Mouse (Mus musculus) stomach, embryonic 16.5 days (tissue): Measurements from ENCODE around the gene Lysmd1. TPM values are rescaled to one million over a fixed set of nuclear protein-coding genes. Genes with fewer than 3 reads are reported as not detected.
A peak's percentile ranks its signal among the peaks of the same experiment; 100 is the strongest.

Experiments used
- ATAC-seq: fragments of 200-750 bp; cut with Nextera tagmentation; 2 replicates; pipeline ENCODE4 v1.8.0; 2017; ENCODE audit warnings: moderate number of reproducible peaks, moderate TSS enrichment; ENCODE audit not compliant: insufficient read depth, low FRiP score
- H3K27ac ChIP-seq: fragments of 300-500 bp; sonication (generic); 2 replicates; pipeline ENCODE4 v1.5.1; 2014; ENCODE audit warnings: low read length
- H3K27me3 ChIP-seq: fragments of 300-500 bp; sonication (generic); 2 replicates; pipeline ENCODE4 v1.6.1; 2014; ENCODE audit warnings: low read length, control low read depth, mixed read lengths; ENCODE audit not compliant: control insufficient read depth, insufficient read depth
- H3K36me3 ChIP-seq: fragments of 300-500 bp; sonication (generic); 2 replicates; pipeline ENCODE4 v1.6.1; 2014; ENCODE audit warnings: low read length; ENCODE audit not compliant: control insufficient read depth, insufficient read depth
- H3K4me1 ChIP-seq: fragments of 300-500 bp; sonication (generic); 2 replicates; pipeline ENCODE4 v1.6.1; 2014; ENCODE audit warnings: low read length, control low read depth, mixed read lengths; ENCODE audit not compliant: control insufficient read depth, insufficient read depth
- H3K4me2 ChIP-seq: fragments of 300-500 bp; sonication (generic); 2 replicates; pipeline ENCODE4 v1.6.1; 2014; ENCODE audit warnings: low read depth, low read length, mixed read lengths
- H3K4me3 ChIP-seq: fragments of 300-500 bp; sonication (generic); replicated peaks from 2 replicates; pipeline ENCODE4 v1.5.1; 2014; ENCODE audit warnings: mild to moderate bottlenecking, low read length
- H3K9ac ChIP-seq: fragments of 300-500 bp; sonication (generic); 2 replicates; pipeline ENCODE4 v1.6.1; 2014; ENCODE audit warnings: low read length
- H3K9me3 ChIP-seq: fragments of 300-500 bp; sonication (generic); replicated peaks from 2 replicates; pipeline ENCODE4 v1.6.1; 2016; ENCODE audit warnings: low read length, control low read depth; ENCODE audit not compliant: control insufficient read depth
- WGBS: fragments of 180-500 bp; shearing (Covaris S2); extraction: QIAGEN DNeasy Blood & Tissue Kit; methylation state at CpG from one replicate; pipeline ENCODE4 v1.1.7; 2014; 5-methylcytosine and 5-hydroxymethylcytosine counted together
- polyA plus RNA-seq: library from polyadenylated mRNA; unstranded; fragments of >200 nt; fragmentation: Nextera tagmentation; extraction: Ambion mirVana; gene quantifications from 2 replicates; pipeline ENCODE4 v1.2.1, GENCODE M21; 2015

Gene Lysmd1
- polyA plus RNA-seq, 1 experiment from 2014 or later, result 13.7 TPM

- Histone ChIP-seq H3K27ac (peak within 1 kb of the TSS; percentile 33; the same call in 1 of the 2 replicates), H3K4me1 (no peaks in the 10 kb centered on the region)
- ATAC-seq, result no peak; the same call in 1 of the 2 replicates
Observed at GRCm38 (mm10) chr3:95141952-95142616, 8.2 kb downstream of the Lysmd1 start, which contains the start of gene Tnfaip8l2. TSS of gene Tnfaip8l2 (minus strand) at chr3:95142360.

GRCm38 (mm10) chr3:95142617-95143011 lies 8.7 kb downstream of the Lysmd1 start:
- H3K4me3 ChIP-seq, result no peak overlapping the region
- no peaks in the 10 kb centered on the region for H3K9me3 ChIP-seq
- 7% methylated on average over 5 of the region's 5 CpGs for WGBS
- H3K36me3 ChIP-seq, result 0 out of 2 replicates have a peak, but pooled peaks cover 6% of the 10 kb centered on the region
- H3K9ac ChIP-seq, result no peak overlapping the region
- H3K27me3 ChIP-seq, result no peaks in the 10 kb centered on the region
- H3K4me2 ChIP-seq, result no peak overlapping the region
- ATAC-seq, result peak; percentile 79; the same call in 1 of the 2 replicates
- H3K27ac ChIP-seq, result no peak overlapping the region
- no peaks in the 10 kb centered on the region for H3K4me1 ChIP-seq

More at GRCm38 (mm10) chr3:95141952-95142616, 8.2 kb downstream of the Lysmd1 start, which contains the start of gene Tnfaip8l2:
- no peak within 1 kb of the TSS for H3K4me2 ChIP-seq
- H3K4me3 ChIP-seq, result peak within 1 kb of the TSS; percentile 19
- 0 out of 2 replicates have a peak, but pooled peaks cover 6% of the 10 kb centered on the region for H3K36me3 ChIP-seq
- H3K9ac ChIP-seq, result no peak within 1 kb of the TSS
- WGBS, result 77% methylated on average over 10 of the region's 10 CpGs
- H3K9me3 ChIP-seq, result no peaks in the 10 kb centered on the region
- no peaks in the 10 kb centered on the region for H3K27me3 ChIP-seq

- H3K4me2 ChIP-seq, result no peak overlapping the region
- H3K4me1 ChIP-seq, result no peaks in the 10 kb centered on the region
- H3K36me3 ChIP-seq, result no peaks in the 10 kb centered on the region
- H3K27ac ChIP-seq, result no peak overlapping the region
- no peaks in the 10 kb centered on the region for H3K9me3 ChIP-seq
- no peaks in the 10 kb centered on the region for H3K27me3 ChIP-seq
- no peak overlapping the region for H3K9ac ChIP-seq
- no peak for ATAC-seq
- no peak overlapping the region for H3K4me3 ChIP-seq
- 54% methylated on average over 3 of the region's 3 CpGs for WGBS
Observed at GRCm38 (mm10) chr3:95147924-95148323, 14.0 kb downstream of the Lysmd1 start.

GRCm38 (mm10) chr3:95153874-95154273 lies 20.0 kb downstream of the Lysmd1 start:
- Histone ChIP-seq H3K4me2 (no peak overlapping the region), H3K36me3 (no peaks in the 10 kb centered on the region), H3K4me3 (no peak overlapping the region), H3K9ac (no peak overlapping the region), H3K27me3 (no peaks in the 10 kb centered on the region), H3K27ac (no peak overlapping the region), H3K4me1 (no peaks in the 10 kb centered on the region), H3K9me3 (no peaks in the 10 kb centered on the region)
- 54% methylated on average over 4 of the region's 4 CpGs for WGBS
- no peak for ATAC-seq

GRCm38 (mm10) chr3:95159511-95159986 lies 25.7 kb downstream of the Lysmd1 start:
- no peaks in the 10 kb centered on the region for H3K9me3 ChIP-seq
- no peak for ATAC-seq
- no peaks in the 10 kb centered on the region for H3K36me3 ChIP-seq
- WGBS, result 31% methylated on average over 8 of the region's 8 CpGs
- no peaks in the 10 kb centered on the region for H3K27me3 ChIP-seq
- H3K9ac ChIP-seq, result peak overlapping the region; percentile 69
- no peak overlapping the region for H3K27ac ChIP-seq
- peak overlapping the region; percentile 79 for H3K4me3 ChIP-seq
- H3K4me1 ChIP-seq, result peaks cover 32% of the 10 kb centered on the region
- peak overlapping the region; percentile 86 for H3K4me2 ChIP-seq

GRCm38 (mm10) chr3:95159987-95160963 lies 26.4 kb downstream of the Lysmd1 start, which contains the start of gene Sema6c:
TSS of gene Sema6c (plus strand) at chr3:95160457.
- no peaks in the 10 kb centered on the region for H3K27me3 ChIP-seq
- peak within 1 kb of the TSS; percentile 49 for H3K27ac ChIP-seq
- H3K9me3 ChIP-seq, result no peaks in the 10 kb centered on the region
- peak within 1 kb of the TSS; percentile 79 for H3K4me3 ChIP-seq
- H3K9ac ChIP-seq, result peak within 1 kb of the TSS; percentile 81
- H3K4me1 ChIP-seq, result peaks cover 32% of the 10 kb centered on the region
- peak within 1 kb of the TSS; percentile 86 for H3K4me2 ChIP-seq
- under 1% methylated on average over 66 of the region's 66 CpGs for WGBS
- no peaks in the 10 kb centered on the region for H3K36me3 ChIP-seq
- peak; percentile 94 for ATAC-seq

GRCm38 (mm10) chr3:95161041-95161551 lies 27.2 kb downstream of the Lysmd1 start:
- no peaks in the 10 kb centered on the region for H3K27me3 ChIP-seq
- H3K4me1 ChIP-seq, result peaks cover 32% of the 10 kb centered on the region
- peak; percentile 14 for ATAC-seq
- peak overlapping the region; percentile 86 for H3K4me2 ChIP-seq
- H3K9ac ChIP-seq, result peak overlapping the region; percentile 81
- no peaks in the 10 kb centered on the region for H3K36me3 ChIP-seq
- H3K9me3 ChIP-seq, result no peaks in the 10 kb centered on the region
- 1% methylated on average over 30 of the region's 30 CpGs for WGBS
- H3K4me3 ChIP-seq, result peak overlapping the region; percentile 79
- H3K27ac ChIP-seq, result peak overlapping the region; percentile 49

GRCm38 (mm10) chr3:95161618-95162344 lies 27.9 kb downstream of the Lysmd1 start:
- peak overlapping the region; percentile 81 for H3K9ac ChIP-seq
- H3K27me3 ChIP-seq, result no peaks in the 10 kb centered on the region
- H3K4me3 ChIP-seq, result peak overlapping the region; percentile 79
- ATAC-seq, result no peak
- no peaks in the 10 kb centered on the region for H3K36me3 ChIP-seq
- peak overlapping the region; percentile 86 for H3K4me2 ChIP-seq
- WGBS, result 14% methylated on average over 9 of the region's 9 CpGs
- H3K4me1 ChIP-seq, result peaks cover 32% of the 10 kb centered on the region
- peak overlapping the region; percentile 49 for H3K27ac ChIP-seq
- H3K9me3 ChIP-seq, result no peaks in the 10 kb centered on the region
